Mouse (Mus musculus) liver, adult 10 weeks (tissue): ENCODE measurements around the gene Ltbp1. TPM values are rescaled to one million over a fixed set of nuclear protein-coding genes. Genes with fewer than 3 reads are reported as not detected.

Source experiments
- polyA plus RNA-seq: library from polyadenylated mRNA; stranded (reverse); fragments of 350-450 nt; fragmentation: Illumina TruSeq; extraction: RNeasy Lipid Tissue Mini Kit (QIAGEN cat#74804); gene quantifications from one replicate; pipeline ENCODE4 v1.2.3, GENCODE M21; 2014; ENCODE audit warnings: low read depth, low replicate concordance

The Ltbp1 gene
- polyA plus RNA-seq = 1.7 TPM

DNA sequence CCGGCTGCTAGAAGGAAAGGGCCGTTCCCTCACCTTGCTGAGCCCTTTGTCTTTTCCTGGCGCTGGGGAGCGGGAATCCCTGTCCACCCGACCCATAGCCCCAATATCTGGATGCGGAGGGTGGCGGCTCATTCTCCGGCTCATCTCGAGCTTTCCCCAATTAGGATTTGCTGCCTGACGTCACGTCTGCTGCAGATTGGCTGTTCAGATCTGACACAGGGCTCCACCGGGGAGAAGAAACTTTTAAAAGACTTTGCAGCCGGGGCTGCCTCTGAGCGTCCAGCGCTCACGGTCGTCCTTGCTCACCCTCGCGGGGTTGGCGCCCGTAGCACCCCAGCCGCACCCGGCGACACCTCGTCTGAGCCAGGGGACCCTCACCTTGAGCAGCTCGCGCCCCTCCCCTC, at the start of gene Ltbp1:
Ltbp1 (plus strand) TSS at position 288 of the 404 bp plus-strand sequence.

DNA sequence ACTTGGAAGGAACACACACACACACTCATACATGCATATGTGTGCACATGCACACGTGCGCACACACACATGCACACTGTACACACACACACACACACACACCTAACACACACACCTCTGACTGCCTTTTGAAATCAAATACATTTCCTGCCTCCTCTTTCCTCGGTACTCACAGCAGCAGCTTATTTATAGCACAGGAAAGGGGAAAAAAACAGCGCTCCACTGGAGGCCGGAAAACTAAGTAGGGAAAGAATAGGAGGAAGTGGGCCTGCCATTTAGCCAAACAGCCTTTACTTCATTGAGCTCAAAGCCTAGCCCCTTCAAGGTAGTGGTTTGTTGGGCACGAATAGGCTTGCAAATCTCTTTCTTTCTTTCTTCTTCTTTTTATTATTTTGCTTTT, 430.2 kb downstream of the Ltbp1 start, which contains the start of gene Rasgrp3:
Rasgrp3 (plus strand) TSS at position 298 of the 400 bp plus-strand sequence.

